Mouse (Mus musculus): ENCODE data around the gene Rftn2. TPM values are rescaled to one million over a fixed set of nuclear protein-coding genes. Genes with fewer than 3 reads are reported as not detected.
A peak's percentile ranks its signal among the peaks of the same experiment; 100 is the strongest.

Gene Rftn2
- polyA plus RNA-seq, 1 experiment from 2014 or later = 7.1 TPM

GRCm38 (mm10) chr1:55234910-55235520, 8.4 kb upstream of the Rftn2 start:
- H3K4me2 ChIP-seq (ENCODE audit: low read depth, low read length) = no peak overlapping the region
- no peak overlapping the region for H3K27ac ChIP-seq (ENCODE audit: low read length)
- H3K27me3 ChIP-seq (replicated peaks; ENCODE audit: control insufficient read depth, insufficient read depth, low read length) = no peaks in the 10 kb centered on the region
- WGBS = 62% methylated on average over 16 of the region's 16 CpGs
- no peak for ATAC-seq
- H3K9ac ChIP-seq (ENCODE audit: low read depth, low read length) = no peak overlapping the region
- no peak overlapping the region for H3K4me3 ChIP-seq (ENCODE audit: low read length)
- no peaks in the 10 kb centered on the region for H3K9me3 ChIP-seq (ENCODE audit: control insufficient read depth, low read length)
- H3K36me3 ChIP-seq (ENCODE audit: control insufficient read depth, insufficient read depth, low read length) = no peaks in the 10 kb centered on the region
- peaks cover 10% of the 10 kb centered on the region for H3K4me1 ChIP-seq (ENCODE audit: control insufficient read depth, insufficient read depth, low read length)

GRCm38 (mm10) chr1:55228256-55228884, 1.8 kb upstream of the Rftn2 start:
- no peak for ATAC-seq
- no peaks in the 10 kb centered on the region for H3K4me1 ChIP-seq (ENCODE audit: control insufficient read depth, insufficient read depth, low read length)
- WGBS = 89% methylated on average over 8 of the region's 8 CpGs
- no peaks in the 10 kb centered on the region for H3K9me3 ChIP-seq (ENCODE audit: control insufficient read depth, low read length)
- H3K4me2 ChIP-seq (ENCODE audit: low read depth, low read length) = no peak overlapping the region
- no peak overlapping the region for H3K9ac ChIP-seq (ENCODE audit: low read depth, low read length)
- no peak overlapping the region for H3K27ac ChIP-seq (ENCODE audit: low read length)
- H3K4me3 ChIP-seq (ENCODE audit: low read length) = no peak overlapping the region
- no peaks in the 10 kb centered on the region for H3K36me3 ChIP-seq (ENCODE audit: control insufficient read depth, insufficient read depth, low read length)
- no peaks in the 10 kb centered on the region for H3K27me3 ChIP-seq (replicated peaks; ENCODE audit: control insufficient read depth, insufficient read depth, low read length)

- 24% methylated on average over 1 of the region's 1 CpGs for WGBS
- no peak overlapping the region for H3K27ac ChIP-seq (ENCODE audit: low read length)
These were observed 794 bp upstream of the Rftn2 start for GRCm38 (mm10) chr1:55227376-55227775.

GRCm38 (mm10) chr1:55225398-55225797, 1.2 kb downstream of the Rftn2 start:
- peak overlapping the region; percentile 62 for H3K9ac ChIP-seq (ENCODE audit: low read depth, low read length)
- H3K4me3 ChIP-seq (ENCODE audit: low read length) = peak overlapping the region; percentile 42
- H3K27ac ChIP-seq (ENCODE audit: low read length) = no peak overlapping the region; the same call in 1 of the 2 replicates
- H3K9me3 ChIP-seq (ENCODE audit: control insufficient read depth, low read length) = no peaks in the 10 kb centered on the region
- H3K4me2 ChIP-seq (ENCODE audit: low read depth, low read length) = peak overlapping the region; percentile 60
- H3K36me3 ChIP-seq (ENCODE audit: control insufficient read depth, insufficient read depth, low read length) = no peaks in the 10 kb centered on the region
- H3K27me3 ChIP-seq (replicated peaks; ENCODE audit: control insufficient read depth, insufficient read depth, low read length) = no peaks in the 10 kb centered on the region
- WGBS = 42% methylated on average over 3 of the region's 3 CpGs
- H3K4me1 ChIP-seq (ENCODE audit: control insufficient read depth, insufficient read depth, low read length) = no peaks in the 10 kb centered on the region
- no peak for ATAC-seq

More at GRCm38 (mm10) chr1:55227376-55227775, 794 bp upstream of the Rftn2 start:
- H3K4me3 ChIP-seq (ENCODE audit: low read length) = no peak overlapping the region
- no peak for ATAC-seq
- H3K36me3 ChIP-seq (ENCODE audit: control insufficient read depth, insufficient read depth, low read length) = no peaks in the 10 kb centered on the region
- H3K4me2 ChIP-seq (ENCODE audit: low read depth, low read length) = no peak overlapping the region
- H3K4me1 ChIP-seq (ENCODE audit: control insufficient read depth, insufficient read depth, low read length) = no peaks in the 10 kb centered on the region
- no peaks in the 10 kb centered on the region for H3K9me3 ChIP-seq (ENCODE audit: control insufficient read depth, low read length)
- no peaks in the 10 kb centered on the region for H3K27me3 ChIP-seq (replicated peaks; ENCODE audit: control insufficient read depth, insufficient read depth, low read length)
- no peak overlapping the region for H3K9ac ChIP-seq (ENCODE audit: low read depth, low read length)

- WGBS = 66% methylated on average over 11 of the region's 11 CpGs
- H3K4me3 ChIP-seq (ENCODE audit: low read length) = no peak overlapping the region
- H3K9me3 ChIP-seq (ENCODE audit: control insufficient read depth, low read length) = no peaks in the 10 kb centered on the region
- no peak for ATAC-seq
- H3K36me3 ChIP-seq (ENCODE audit: control insufficient read depth, insufficient read depth, low read length) = no peaks in the 10 kb centered on the region
- H3K4me2 ChIP-seq (ENCODE audit: low read depth, low read length) = peak overlapping the region; percentile 60; the same call in 1 of the 2 replicates
- no peaks in the 10 kb centered on the region for H3K4me1 ChIP-seq (ENCODE audit: control insufficient read depth, insufficient read depth, low read length)
- no peak overlapping the region for H3K27ac ChIP-seq (ENCODE audit: low read length)
- no peak overlapping the region for H3K9ac ChIP-seq (ENCODE audit: low read depth, low read length)
- no peaks in the 10 kb centered on the region for H3K27me3 ChIP-seq (replicated peaks; ENCODE audit: control insufficient read depth, insufficient read depth, low read length)
These were observed 2.5 kb downstream of the Rftn2 start for GRCm38 (mm10) chr1:55224111-55224510.

- Histone ChIP-seq H3K4me2 (ENCODE audit: low read depth, low read length) (no peak overlapping the region), H3K4me1 (ENCODE audit: control insufficient read depth, insufficient read depth, low read length) (no peaks in the 10 kb centered on the region), H3K27ac (ENCODE audit: low read length) (no peak overlapping the region), H3K9me3 (ENCODE audit: control insufficient read depth, low read length) (no peaks in the 10 kb centered on the region), H3K4me3 (ENCODE audit: low read length) (no peak overlapping the region), H3K36me3 (ENCODE audit: control insufficient read depth, insufficient read depth, low read length) (no peaks in the 10 kb centered on the region), H3K9ac (ENCODE audit: low read depth, low read length) (no peak overlapping the region), H3K27me3 (replicated peaks; ENCODE audit: control insufficient read depth, insufficient read depth, low read length) (no peaks in the 10 kb centered on the region)
- no peak for ATAC-seq
- 86% methylated on average over 7 of the region's 7 CpGs for WGBS
These were observed 3.6 kb downstream of the Rftn2 start for GRCm38 (mm10) chr1:55223026-55223425.

- no peaks in the 10 kb centered on the region for H3K36me3 ChIP-seq (ENCODE audit: control insufficient read depth, insufficient read depth, low read length)
- no peak overlapping the region for H3K27ac ChIP-seq (ENCODE audit: low read length)
- no peaks in the 10 kb centered on the region for H3K27me3 ChIP-seq (replicated peaks; ENCODE audit: control insufficient read depth, insufficient read depth, low read length)
- no peak overlapping the region for H3K4me2 ChIP-seq (ENCODE audit: low read depth, low read length)
- ATAC-seq = no peak
- H3K9ac ChIP-seq (ENCODE audit: low read depth, low read length) = no peak overlapping the region
- H3K4me1 ChIP-seq (ENCODE audit: control insufficient read depth, insufficient read depth, low read length) = peaks cover 4% of the 10 kb centered on the region; the same call in 1 of the 2 replicates
- no peak overlapping the region for H3K4me3 ChIP-seq (ENCODE audit: low read length)
- H3K9me3 ChIP-seq (ENCODE audit: control insufficient read depth, low read length) = no peaks in the 10 kb centered on the region
- 69% methylated on average over 4 of the region's 4 CpGs for WGBS
These were observed 5.2 kb downstream of the Rftn2 start for GRCm38 (mm10) chr1:55221352-55221751.

- peak; percentile 58 for ATAC-seq
- Histone ChIP-seq H3K27ac (ENCODE audit: low read length) (no peak overlapping the region), H3K9ac (ENCODE audit: low read depth, low read length) (no peak overlapping the region), H3K27me3 (replicated peaks; ENCODE audit: control insufficient read depth, insufficient read depth, low read length) (no peaks in the 10 kb centered on the region), H3K36me3 (ENCODE audit: control insufficient read depth, insufficient read depth, low read length) (no peaks in the 10 kb centered on the region), H3K4me2 (ENCODE audit: low read depth, low read length) (no peak overlapping the region), H3K4me1 (ENCODE audit: control insufficient read depth, insufficient read depth, low read length) (peaks cover 4% of the 10 kb centered on the region; the same call in 1 of the 2 replicates), H3K4me3 (ENCODE audit: low read length) (no peak overlapping the region), H3K9me3 (ENCODE audit: control insufficient read depth, low read length) (no peaks in the 10 kb centered on the region)
- WGBS = 22% methylated on average over 2 of the region's 2 CpGs
These were observed 9.4 kb downstream of the Rftn2 start for GRCm38 (mm10) chr1:55217191-55217590.

- ATAC-seq = no peak
- no peak overlapping the region for H3K4me3 ChIP-seq (ENCODE audit: low read length)
- H3K4me1 ChIP-seq (ENCODE audit: control insufficient read depth, insufficient read depth, low read length) = peaks cover 4% of the 10 kb centered on the region; the same call in 1 of the 2 replicates
- no peaks in the 10 kb centered on the region for H3K36me3 ChIP-seq (ENCODE audit: control insufficient read depth, insufficient read depth, low read length)
- no peaks in the 10 kb centered on the region for H3K27me3 ChIP-seq (replicated peaks; ENCODE audit: control insufficient read depth, insufficient read depth, low read length)
- no peak overlapping the region for H3K4me2 ChIP-seq (ENCODE audit: low read depth, low read length)
- 65% methylated on average over 11 of the region's 11 CpGs for WGBS
- no peaks in the 10 kb centered on the region for H3K9me3 ChIP-seq (ENCODE audit: control insufficient read depth, low read length)
- H3K9ac ChIP-seq (ENCODE audit: low read depth, low read length) = no peak overlapping the region
- no peak overlapping the region for H3K27ac ChIP-seq (ENCODE audit: low read length)
These were observed 11.3 kb downstream of the Rftn2 start for GRCm38 (mm10) chr1:55215185-55215813.
